Mouse (Mus musculus) spleen, embryonic (tissue): ENCODE measurements at regions not wholly inside any gene's neighbourhood (a gene's known extent, or its start where the extent isn't known, plus 50 kb on each side); places are given as distances from the start of the nearest gene placed in this dataset.

Experiments used
- CTCF ChIA-PET: fragments of 350-600 bp; sonication (Branson Sonifier 250); formaldehyde crosslinking; loops from one replicate; lab custom pipeline; 2022; lab: Charles Lee

DNA sequence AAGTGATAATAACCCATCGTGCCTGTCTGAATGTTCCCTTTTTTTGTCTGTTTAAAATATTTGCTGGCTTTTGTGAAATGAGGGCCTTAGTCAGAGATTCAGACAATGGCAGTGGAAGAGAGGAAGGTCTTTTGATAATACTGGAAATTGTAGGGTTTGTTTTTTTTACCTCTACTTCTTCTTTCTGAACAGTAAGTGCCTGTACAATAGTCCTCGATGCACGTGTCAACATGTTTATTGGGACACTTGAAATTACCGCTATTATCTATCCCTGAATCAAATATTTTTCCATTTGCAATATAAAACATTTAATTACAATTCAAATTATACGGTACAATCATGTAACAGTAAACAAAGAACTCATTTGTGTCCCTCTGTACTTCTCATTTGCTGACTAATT lies 733.5 kb downstream of the Fam19a2 start:
- CTCF ChIA-PET: no interaction called here

DNA sequence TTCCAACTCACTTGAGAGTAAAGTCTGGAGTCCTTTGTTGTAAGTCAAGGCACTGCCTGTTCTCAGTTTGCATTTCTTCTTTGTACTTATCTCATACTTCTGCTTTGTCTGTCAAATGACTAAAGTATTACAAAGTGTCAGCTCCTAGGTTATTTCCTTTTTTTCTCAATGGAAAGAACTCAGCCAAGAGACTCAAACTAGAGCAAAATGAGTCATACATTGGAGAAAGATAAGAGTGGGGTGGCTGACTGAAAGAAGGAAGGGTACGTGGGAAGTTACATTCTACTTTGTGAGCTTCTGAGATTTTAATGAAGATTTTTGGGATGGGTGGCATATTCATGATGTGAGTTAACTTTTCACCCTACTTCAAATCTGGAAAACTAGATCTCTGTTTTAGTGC lies 735.2 kb downstream of the Fam19a2 start:
- CTCF ChIA-PET: no interaction called here

DNA sequence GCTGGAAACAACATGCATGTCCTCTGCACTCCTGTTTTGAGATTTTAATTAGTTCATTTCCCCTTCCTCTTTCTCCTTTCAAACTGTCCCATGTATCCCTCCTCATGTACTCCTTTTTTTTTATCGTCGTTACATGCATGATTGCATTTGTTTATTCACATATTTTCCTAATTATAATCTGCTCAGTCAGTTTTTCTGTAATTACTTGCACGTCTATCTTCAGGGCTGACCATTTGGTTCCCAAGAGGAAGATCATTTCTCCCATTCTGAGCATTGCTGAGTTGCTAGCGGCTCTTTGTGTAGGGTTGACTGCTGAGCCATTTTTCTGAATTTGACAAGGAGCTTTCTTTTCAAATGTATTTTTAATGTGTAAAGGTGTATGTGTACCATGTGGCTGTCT lies 781.2 kb downstream of the Fam19a2 start:
- CTCF ChIA-PET: no interaction called here

DNA sequence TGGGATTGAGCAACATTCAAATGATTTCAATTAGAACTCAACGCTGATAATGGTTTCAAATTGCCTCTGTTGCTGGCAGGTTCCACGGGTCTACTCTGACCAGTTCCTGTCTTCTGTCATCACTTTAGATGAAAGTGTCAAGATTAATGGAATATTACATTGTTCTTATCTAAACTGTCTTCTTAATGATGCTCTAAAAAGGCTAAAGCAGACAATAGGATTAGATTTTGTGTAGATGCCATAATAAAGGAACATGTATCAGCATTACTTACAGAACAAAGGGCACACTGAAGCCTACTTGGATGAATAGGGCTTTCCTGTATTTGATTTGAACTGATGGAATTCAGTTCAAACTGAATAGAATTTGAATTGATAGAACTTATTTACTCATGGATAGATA lies 782.0 kb downstream of the Fam19a2 start:
- CTCF ChIA-PET: no interaction called here

DNA sequence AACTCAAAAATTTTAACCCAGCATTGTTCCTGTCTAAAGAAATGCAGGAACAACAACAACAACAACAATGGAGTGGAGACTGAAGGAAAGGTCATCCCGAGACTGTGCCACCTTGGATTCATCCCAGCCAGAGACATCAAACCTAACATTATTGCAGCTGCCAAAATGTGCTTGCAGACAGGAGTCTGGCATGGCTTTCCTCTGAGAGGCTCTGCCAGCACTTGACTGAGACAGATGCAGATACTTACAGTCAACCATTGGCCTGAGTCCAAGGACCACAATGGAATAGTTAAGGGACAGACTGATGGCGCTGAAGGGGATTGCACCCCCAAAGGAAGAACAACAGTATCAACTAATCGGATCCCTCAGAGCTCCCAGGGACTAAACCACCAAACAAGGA lies 819.0 kb downstream of the Fam19a2 start:
- CTCF ChIA-PET: no interaction called here

DNA sequence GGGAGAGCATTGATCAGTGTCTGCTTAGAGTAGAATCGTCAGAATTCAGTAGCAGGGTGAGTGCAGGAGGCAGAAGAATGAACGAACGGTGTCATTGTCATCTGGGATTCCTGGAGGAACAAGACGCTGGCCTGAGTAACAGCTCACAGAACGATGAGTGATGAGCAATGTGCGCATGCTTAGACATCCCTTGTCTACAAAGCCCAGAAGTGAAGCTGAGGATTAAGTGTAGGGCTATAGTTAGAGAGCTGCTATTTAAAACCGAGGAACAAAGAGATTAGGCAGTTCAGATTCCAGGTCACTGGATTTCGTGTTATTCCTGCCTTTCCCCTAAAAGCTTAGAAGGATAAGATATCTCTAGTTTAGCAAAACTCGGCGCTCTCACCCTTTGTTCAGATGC lies 826.8 kb downstream of the Fam19a2 start:
- CTCF ChIA-PET: no interaction called here

DNA sequence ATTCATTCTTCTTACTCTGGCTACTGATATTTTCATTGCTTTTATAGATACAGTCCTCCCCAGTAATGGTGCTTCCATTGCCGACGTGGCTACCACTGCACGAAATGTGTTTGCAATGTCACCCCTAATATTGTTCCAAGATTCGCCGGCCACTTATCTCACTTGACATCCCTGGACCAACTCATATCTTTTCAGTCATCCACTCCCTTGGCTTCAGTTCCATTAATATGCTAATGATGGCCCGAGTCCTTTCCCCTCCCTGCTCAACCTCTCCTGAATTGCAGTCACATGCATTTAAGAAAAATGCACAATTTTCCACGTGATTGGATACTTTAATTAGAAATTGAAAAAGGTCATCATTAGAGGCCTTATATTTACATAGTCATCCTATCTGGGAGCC lies 827.6 kb downstream of the Fam19a2 start:
- CTCF ChIA-PET: no interaction called here

DNA sequence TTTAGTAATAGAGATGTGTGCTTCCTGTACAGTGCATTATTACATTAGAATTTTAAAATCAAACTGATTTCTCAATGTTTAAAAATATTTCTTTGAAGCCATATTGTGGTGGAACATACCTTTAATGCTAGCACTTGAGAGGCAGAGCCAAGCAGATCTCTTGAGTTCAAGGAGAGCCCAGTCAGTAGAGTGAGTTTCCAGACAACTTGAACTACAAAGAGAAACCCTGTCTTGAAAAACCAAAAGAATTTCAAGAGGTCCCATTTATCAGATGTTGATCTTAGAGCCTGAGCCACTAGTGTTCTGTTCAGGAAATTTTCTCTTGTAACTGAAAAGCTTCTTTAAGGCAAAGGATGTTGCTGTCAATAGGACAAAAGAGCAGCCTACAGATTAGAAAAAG lies 855.8 kb downstream of the Fam19a2 start:
- CTCF ChIA-PET: no interaction called here

DNA sequence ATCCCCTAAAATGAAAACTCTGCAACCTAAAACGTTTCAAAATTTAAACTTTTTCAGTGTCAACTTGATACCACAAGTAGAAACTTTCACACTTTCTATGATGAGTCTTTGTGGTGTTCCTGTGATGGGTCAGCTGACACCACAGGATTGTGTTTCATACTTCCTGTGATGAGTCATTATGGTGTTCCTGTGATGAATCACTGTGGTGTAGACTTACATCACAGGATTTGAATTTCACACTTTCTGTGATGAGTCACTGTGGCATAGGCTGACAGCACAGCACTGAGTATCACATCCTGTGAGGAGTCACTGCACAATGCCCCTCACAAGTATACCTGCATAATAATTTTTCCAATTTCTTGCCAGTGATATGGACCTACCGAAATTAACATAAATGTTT lies 874.7 kb downstream of the Fam19a2 start:
- CTCF ChIA-PET: no interaction called here

DNA sequence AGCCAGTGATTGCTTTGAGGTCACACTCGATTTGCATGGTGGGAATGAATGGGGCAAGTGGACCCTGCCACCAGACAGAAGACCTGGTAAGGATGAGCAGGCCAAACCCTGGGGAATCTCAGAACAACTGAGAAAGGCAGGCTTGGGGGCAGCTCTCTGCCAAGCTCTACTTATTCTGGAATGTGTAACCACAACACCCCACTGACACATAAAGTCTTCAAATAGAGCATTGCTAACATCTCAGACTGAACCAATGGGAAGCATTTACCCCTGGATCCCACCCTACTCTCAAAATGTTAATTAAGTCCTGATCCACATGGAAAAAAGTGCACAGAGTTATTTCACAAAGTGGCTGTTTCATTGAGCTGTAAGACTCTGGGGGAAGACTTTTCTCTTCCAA lies 878.5 kb downstream of the Fam19a2 start:
- CTCF ChIA-PET: no interaction called here

DNA sequence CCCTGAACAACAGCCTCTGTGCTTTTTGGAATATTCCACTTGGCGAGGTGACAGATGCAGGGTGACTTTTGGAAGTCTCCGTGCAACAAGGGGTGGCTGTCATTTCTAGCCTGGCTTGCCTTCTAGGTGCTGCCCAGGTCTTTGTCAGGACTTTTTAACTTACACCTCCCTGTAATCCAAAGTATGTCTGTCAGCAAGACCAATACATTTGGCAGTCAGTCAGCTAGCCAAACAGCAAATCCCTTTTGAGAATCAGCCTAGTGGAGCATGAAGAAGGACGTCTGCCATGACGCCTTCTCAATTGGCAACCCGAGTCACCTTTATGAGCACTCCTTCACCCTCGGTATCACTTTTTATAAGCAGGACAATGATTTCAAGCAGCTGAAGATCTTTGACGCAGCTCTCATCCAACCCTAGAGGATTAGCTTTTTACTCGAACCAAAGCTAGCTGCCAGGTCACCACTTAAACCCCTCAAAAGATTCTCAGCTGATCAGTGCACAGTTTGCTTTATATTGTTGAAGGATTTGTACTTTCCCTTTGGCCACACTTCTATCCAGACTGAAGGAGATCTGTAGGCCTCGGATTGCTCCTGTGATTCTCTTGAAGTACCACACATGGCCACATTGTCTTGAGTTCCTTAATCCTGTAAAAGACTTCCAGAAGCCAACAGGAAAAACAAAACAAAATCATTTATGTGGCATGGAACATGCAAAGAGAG lies 883.1 kb downstream of the Fam19a2 start:
- CTCF ChIA-PET: interaction anchor here (0.6 kb wide), 1 partner anchor 129 kb away, joined by 13 read pairs; no protein-coding TSS in a partner anchor

DNA sequence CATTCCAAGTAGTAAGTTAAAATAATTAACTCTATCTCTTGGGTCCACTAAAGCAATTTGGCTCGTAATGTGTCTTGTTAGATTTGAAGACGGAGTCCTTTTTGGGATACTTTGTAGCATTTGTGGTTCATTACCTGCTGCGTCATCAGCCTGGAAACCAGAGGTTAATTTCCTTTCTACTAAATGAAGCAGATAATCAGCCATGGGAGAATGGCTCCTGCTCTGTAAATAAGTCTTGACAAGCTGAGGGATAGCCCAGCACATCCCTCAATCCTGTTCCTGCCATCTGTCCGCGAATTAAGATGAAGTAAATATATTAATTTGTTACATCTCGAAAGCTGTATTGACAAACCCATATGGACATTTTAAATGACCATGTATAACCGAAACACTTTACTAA lies 899.6 kb downstream of the Fam19a2 start:
- CTCF ChIA-PET: no interaction called here

DNA sequence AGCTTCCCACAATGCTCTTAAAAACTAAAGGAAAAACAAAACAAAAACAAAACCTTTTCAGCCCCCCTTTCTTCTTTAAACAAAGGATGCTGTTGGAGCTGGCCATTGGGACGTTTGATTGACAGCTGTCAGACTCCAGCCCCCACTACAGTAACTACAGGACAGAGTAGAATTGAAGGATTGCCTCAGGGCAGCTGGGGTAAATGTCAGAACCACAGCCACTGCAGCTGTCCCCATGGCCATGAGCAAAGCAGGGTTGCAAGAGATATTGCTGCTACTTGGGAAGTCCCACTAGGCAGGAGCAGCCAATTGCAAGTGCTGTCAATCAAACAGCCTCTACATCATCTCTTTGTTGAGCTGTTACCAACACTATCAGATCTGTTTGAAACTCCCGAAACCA lies 911.8 kb downstream of the Fam19a2 start:
- CTCF ChIA-PET: no interaction called here

DNA sequence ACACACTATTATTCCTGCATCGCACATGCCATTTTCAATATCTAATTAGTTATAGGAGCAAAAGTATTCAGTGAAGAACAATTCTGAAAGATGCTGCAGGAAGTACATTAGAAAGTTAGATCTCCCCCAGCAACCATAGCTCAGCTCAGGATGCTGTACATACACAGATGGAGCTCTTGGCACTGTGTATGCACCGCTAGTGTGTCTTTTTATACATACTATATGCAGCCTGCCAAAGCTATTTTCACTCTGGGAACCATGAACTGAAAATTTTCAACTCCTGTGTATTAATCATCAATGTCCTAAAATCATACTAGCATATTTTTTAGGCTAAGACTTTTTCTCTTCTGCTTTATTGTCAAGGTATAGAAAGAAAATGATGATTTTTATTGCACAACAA lies 944.5 kb downstream of the Fam19a2 start:
- CTCF ChIA-PET: no interaction called here

DNA sequence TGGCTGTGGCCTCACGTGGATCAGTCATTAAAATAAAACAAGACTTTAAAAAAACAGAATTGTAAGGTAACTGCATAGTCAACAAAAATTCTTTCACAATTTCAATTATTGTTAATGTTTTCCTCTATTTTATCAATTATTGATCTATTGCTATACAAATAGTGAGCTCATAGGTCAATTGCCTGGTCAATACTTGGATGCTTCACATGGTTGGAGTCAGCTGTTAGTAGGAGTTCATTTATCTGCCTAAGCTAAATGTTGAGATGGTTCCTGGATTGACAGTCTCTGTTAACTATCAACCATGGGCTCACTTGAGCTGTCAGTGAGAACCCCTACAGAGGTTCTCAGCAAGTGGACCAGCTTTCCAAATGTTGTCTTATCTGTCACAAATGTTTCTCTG lies 955.7 kb downstream of the Fam19a2 start:
- CTCF ChIA-PET: no interaction called here

DNA sequence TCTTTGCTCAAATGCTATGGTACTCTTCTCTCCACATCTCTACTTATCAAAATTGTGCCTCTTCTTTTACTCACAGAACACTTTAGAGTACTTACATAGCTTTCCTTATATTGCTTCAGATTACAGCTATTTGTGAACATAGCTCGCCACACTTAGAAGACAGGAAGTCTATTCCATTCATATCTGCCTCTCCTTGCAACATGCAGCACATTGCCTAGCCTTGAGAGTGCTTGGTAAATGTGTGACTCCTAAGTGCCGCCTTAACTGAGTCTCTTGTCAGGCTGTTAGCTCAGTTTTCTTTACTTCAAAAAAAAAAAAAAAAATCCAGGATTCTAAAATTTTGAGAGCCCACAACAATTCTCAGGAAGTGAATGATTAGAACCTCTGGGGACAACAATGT lies 958.3 kb downstream of the Fam19a2 start:
- CTCF ChIA-PET: no interaction called here

DNA sequence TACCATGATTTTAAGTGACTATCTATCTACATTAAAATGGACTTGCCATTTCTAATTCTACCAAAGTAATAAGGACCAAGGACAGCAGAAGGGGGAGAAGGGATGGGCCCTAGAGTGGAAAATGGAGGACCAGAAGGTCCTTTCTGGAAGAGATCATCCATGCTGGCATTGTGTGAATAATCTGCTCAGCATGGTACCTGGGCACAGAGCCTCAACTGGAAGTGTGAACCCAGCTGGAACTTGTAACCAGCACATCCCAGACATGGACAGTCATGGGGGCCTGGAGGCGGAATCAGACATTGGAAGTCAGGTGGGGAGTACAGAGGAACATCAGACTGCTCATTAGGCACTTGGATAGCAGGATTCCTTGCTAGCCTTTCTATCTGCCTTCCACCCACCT lies 963.3 kb downstream of the Fam19a2 start:
- CTCF ChIA-PET: no interaction called here

DNA sequence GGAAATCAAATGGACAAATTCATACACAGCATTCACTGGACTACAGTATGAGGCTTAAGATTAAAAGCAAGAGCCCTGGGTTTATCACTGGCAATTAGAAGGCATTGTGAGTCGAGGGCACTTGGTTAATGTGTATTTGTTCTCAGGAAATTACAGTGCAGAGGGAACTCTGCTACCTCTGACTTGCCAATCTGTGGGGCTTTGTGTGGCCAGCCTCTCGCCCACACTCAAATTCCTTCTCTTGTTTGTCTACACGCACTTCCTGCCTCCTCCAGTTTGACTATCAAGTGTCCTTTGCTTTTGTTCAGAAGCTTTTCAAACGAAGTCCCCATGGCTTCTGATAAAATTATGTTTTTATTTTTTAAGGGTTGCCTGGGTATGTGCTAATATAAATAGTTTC lies 985.6 kb downstream of the Fam19a2 start:
- CTCF ChIA-PET: no interaction called here

DNA sequence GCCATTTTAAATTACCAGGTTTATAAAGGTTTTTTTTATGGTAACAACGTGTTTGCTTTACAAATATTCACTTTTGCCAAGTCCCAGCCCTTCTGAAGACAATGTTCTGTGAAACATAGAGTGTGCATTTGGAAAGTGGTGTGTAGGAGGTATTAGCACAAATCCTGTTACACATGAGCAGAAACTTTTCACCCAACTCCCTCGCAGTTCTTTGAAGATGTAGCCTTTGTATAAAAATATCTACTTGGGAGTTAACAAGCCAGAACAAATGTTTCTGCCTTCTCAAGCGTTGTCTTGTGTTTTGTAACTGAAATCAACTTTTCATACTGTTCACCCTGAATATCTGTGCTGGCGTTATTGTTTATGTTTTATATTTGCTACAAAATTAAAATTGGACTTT lies 986.2 kb downstream of the Fam19a2 start:
- CTCF ChIA-PET: no interaction called here

DNA sequence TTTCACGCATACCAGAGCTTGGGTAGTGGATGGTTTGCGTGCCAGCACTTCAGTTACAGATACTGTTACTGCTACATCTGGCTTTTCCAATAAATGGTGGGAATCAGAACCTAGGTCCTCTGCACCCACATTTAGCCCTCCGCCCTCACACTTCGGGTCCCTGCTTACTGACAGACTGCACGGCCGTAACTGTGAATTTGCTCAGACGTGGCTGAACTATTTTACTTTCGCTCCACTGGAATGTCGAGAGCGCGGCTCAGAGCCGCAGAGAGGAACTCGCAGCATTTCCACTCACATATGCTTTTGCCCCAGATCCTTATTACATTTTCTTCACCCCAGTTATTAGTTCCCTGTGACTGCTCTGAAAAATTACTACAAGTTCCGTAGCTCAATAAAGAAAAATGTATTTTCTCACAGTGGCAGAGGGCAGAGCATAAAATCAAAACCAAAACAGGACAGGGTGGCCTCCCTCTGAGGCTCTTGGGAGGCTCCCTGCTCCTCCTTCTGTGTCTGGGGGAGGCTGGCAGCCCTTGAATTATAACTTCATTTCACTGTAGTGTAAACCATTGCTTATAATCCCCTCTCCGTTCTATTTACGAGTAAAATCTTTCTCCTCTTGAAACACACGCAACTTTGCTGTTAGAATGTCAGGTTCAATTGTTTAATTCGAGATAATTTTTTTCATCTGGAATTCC lies 1024.7 kb downstream of the Fam19a2 start:
- CTCF ChIA-PET: no interaction called here

DNA sequence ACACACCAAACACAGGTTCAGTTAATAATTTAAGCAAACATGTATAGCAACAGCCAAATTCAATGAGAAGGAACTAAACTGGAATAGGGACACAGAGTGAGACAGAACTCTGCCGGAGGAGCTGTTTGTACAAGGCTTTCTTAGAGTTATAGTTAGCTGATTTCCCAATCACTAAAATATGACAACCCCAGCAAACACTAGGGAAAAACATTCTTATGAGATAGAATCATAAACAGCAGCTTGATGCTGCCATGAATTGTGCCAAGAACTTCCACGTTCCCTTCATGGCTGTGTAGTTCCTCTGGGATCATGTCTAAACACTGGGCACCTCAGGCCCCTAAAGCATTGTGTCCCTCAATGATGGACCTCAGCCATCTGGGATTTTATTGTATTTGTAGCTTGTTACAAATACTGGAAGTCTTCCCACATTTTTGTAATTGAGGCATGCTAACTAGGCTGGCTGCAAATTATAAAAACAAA lies 1033.4 kb downstream of the Fam19a2 start:
- CTCF ChIA-PET: no interaction called here

DNA sequence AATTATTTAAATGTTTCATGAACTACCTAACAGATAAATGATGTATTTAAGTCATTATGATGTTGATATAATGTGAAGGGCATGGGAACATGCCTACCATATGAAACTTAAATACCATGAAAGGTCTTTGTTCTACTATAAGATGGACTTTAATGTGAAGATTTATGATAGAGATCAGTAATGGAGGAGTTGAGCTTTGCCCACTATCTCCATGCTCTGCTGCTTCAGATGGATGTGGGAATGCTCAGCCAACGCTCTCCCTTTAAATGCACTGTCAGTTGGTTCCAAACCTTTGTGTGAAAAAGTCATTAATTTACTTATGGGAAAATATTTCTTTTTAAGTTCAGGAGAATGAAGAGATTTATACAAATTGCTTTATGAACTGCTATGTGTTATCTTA lies 1040.9 kb downstream of the Fam19a2 start:
- CTCF ChIA-PET: no interaction called here

DNA sequence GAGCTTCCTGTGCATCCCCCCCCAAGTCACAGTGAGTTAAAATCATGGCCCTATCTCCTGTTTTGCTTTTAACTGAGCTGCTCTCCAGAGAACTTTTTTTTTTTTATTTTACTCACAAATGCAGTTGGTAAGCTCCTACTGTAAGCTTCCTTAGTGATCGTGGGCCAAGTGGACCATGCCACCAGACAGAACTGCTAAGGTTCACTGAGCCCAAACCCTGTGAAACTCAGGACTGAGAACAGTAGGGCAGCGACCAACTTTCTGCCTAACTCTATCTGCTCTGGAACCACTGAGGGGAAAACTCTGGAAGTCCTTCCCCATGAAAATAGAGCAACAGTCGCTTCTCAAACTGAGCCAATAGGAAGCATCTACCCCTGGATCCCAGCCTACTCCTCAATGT lies 1041.8 kb downstream of the Fam19a2 start:
- CTCF ChIA-PET: no interaction called here

DNA sequence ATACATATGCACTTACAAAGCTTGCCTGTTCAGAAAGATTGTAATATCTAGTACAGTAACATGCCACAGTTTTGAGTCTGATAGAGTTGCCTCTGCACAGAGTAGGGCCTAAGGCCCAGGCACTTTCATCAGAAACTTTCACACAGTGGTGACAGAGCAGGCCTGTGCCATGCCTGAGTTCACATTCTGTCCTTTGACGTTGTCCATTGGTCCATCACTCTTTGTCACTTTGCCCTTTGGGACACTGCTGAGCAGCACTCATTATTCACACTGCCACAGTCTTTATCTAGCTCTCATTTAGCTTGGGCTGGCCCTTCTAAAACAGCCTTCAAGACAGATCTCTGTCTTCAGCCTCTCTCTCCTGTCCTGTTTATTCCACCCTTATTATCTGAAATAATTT lies 1055.0 kb downstream of the Fam19a2 start:
- CTCF ChIA-PET: no interaction called here
